Mouse (Mus musculus): Measurements from ENCODE around the gene Zfp455. TPM values are rescaled to one million over a fixed set of nuclear protein-coding genes. Genes with fewer than 3 reads are reported as not detected.
A peak's percentile ranks its signal among the peaks of the same experiment; 100 is the strongest.
"Not testable (repeated sequence)": the region's sequence is repeated elsewhere in the genome, so short reads cannot be mapped to it uniquely, and the experiment has no call there.

Gene Zfp455
- total RNA-seq (2021) = under 1 TPM; 0.66 to 0.72 TPM
- long read RNA-seq, experiment 1 = 0 reads
- long read RNA-seq, experiment 2 = 0 reads

GRCm38 (mm10) chr13:67194340-67194894 lies at the start of gene Zfp455:
Zfp455 (plus strand) TSS chr13:67194506.
- peak; percentile 23 for DNase-seq

GRCm38 (mm10) chr13:67166122-67166521 lies 28.2 kb upstream of the Zfp455 start:
- DNase-seq = not testable (repeated sequence)

GRCm38 (mm10) chr13:67172991-67173722 lies 21.1 kb upstream of the Zfp455 start, which contains the start of gene Rsl1:
Rsl1 (plus strand) TSS chr13:67173182.
- DNase-seq = peak; percentile 46

- DNase-seq = no peak
These were observed 20.6 kb upstream of the Zfp455 start for GRCm38 (mm10) chr13:67173723-67174055.

GRCm38 (mm10) chr13:67201656-67202055 lies 7.3 kb downstream of the Zfp455 start:
- no peak for DNase-seq

GRCm38 (mm10) chr13:67214015-67214607 lies 19.8 kb downstream of the Zfp455 start:
- no peak for DNase-seq

Other genes with a start within 250 kb of the Zfp455 start
- 1 to 10 TPM in 1 of 2 experiments, under 1 TPM in 1; 0.92 to 1.5 TPM for gene Zfp712, start 133.3 kb upstream of the Zfp455 start, total RNA-seq (2021)
- 1 to 10 TPM; 1.5 to 1.6 TPM for gene Zfp708, start 96.5 kb upstream of the Zfp455 start, total RNA-seq (2021)
- gene Gm28557, start 85.9 kb upstream of the Zfp455 start, total RNA-seq (2021) = 1 to 10 TPM; 1.1 to 2.1 TPM
- under 1 TPM; 0.38 to 0.56 TPM for gene Rslcan18, start 78.2 kb upstream of the Zfp455 start, total RNA-seq (2021)
- gene Zfp759, start 72.8 kb upstream of the Zfp455 start, total RNA-seq (2021) = 1 to 10 TPM; 3.6 TPM
- gene Rsl1, start 21.3 kb upstream of the Zfp455 start, total RNA-seq (2021) = 1 to 10 TPM; 1.4 to 2.1 TPM
- 1 to 10 TPM; 1.9 to 2.3 TPM for gene Zfp458, start 84.0 kb downstream of the Zfp455 start, total RNA-seq (2021)
- 1 to 10 TPM; 1.4 to 1.7 TPM for gene Zfp457, start 112.0 kb downstream of the Zfp455 start, total RNA-seq (2021)
- gene Zfp595, start 138.1 kb downstream of the Zfp455 start, total RNA-seq (2021) = 1 to 10 TPM; 1.5 to 2.0 TPM
- gene Gm28044, start 166.0 kb downstream of the Zfp455 start, total RNA-seq (2021) = under 1 TPM in 1 of 2 experiments, not detected in 1; 0.77 TPM
- gene Zfp953, start 166.1 kb downstream of the Zfp455 start, total RNA-seq (2021) = 1 to 10 TPM; 1.1 to 1.2 TPM
- not detected for gene Gm28041, start 181.2 kb downstream of the Zfp455 start, total RNA-seq (2021)
- under 1 TPM; 0.45 to 0.73 TPM for gene Zfp456, start 181.3 kb downstream of the Zfp455 start, total RNA-seq (2021)
- gene Zfp429, start 205.3 kb downstream of the Zfp455 start, total RNA-seq (2021) = 1 to 10 TPM; 1.2 to 1.4 TPM
- gene Zfp459, start 226.9 kb downstream of the Zfp455 start, total RNA-seq (2021) = under 1 TPM; 0.23 to 0.32 TPM